Mouse (Mus musculus) bone marrow macrophage, adult 2 months (primary cell): Measurements from ENCODE around the gene Cnpy2.

Experiments used
- CTCF ChIP-seq: IDR thresholded peaks from 2 replicates; pipeline ENCODE4 v1.5.1; 2012; ENCODE audit warnings: low read depth, mild to moderate bottlenecking, low read length, moderate library complexity
- POLR2A ChIP-seq: IDR thresholded peaks from 2 replicates; pipeline ENCODE4 v1.6.1; 2012; ENCODE audit warnings: mild to moderate bottlenecking, low read depth, low read length, borderline replicate concordance

GRCm38 (mm10) chr10:128282886-128283450 is 39.3 kb upstream of the Cnpy2 start:
- TF ChIP-seq CTCF (no peak), POLR2A (no peak)
